Mouse (Mus musculus) liver, postnatal 0 days (tissue): ENCODE measurements at regions not wholly inside any gene's neighbourhood (a gene's known extent, or its start where the extent isn't known, plus 50 kb on each side); places are given as distances from the start of the nearest gene placed in this dataset.

Source experiments
- ATAC-seq: fragments of 200-750 bp; cut with Nextera tagmentation; 2 replicates; pipeline ENCODE4 v1.8.0; 2017; ENCODE audit warnings: mild to moderate bottlenecking, moderate library complexity
- DNase-seq: peaks from one replicate; pipeline ENCODE4 v3.0.0-alpha.2; 2016
- H3K27ac ChIP-seq: fragments of 300-500 bp; sonication (generic); 2 replicates; pipeline ENCODE4 v1.5.1; 2014; ENCODE audit warnings: antibody characterized with exemption, moderate library complexity, mild to moderate bottlenecking, low read depth
- H3K27me3 ChIP-seq: fragments of 300-500 bp; sonication (generic); 2 replicates; pipeline ENCODE4 v1.6.1; 2014; ENCODE audit warnings: low read length, control low read depth, mixed read lengths; ENCODE audit not compliant: insufficient read depth
- H3K36me3 ChIP-seq: fragments of 300-500 bp; sonication (generic); replicated peaks from 2 replicates; pipeline ENCODE4 v1.6.1; 2014; ENCODE audit warnings: mild to moderate bottlenecking, control low read depth, low read length, moderate library complexity, mixed read lengths; ENCODE audit not compliant: insufficient read depth
- H3K4me1 ChIP-seq: fragments of 300-500 bp; sonication (generic); 2 replicates; pipeline ENCODE4 v1.6.1; 2014; ENCODE audit warnings: antibody characterized with exemption, mild to moderate bottlenecking, control low read depth; ENCODE audit not compliant: insufficient read depth
- H3K4me2 ChIP-seq: fragments of 300-500 bp; sonication (generic); 2 replicates; pipeline ENCODE4 v1.6.1; 2014; ENCODE audit warnings: low read depth, mild to moderate bottlenecking, low read length, moderate library complexity, mixed read lengths
- H3K4me3 ChIP-seq: fragments of 300-500 bp; sonication (generic); 2 replicates; pipeline ENCODE4 v1.5.1; 2014; ENCODE audit warnings: low read depth, low read length
- H3K9ac ChIP-seq: fragments of 300-500 bp; sonication (generic); replicated peaks from 2 replicates; pipeline ENCODE4 v1.6.1; 2014; ENCODE audit warnings: mild to moderate bottlenecking, moderate library complexity
- H3K9me3 ChIP-seq: fragments of 300-500 bp; sonication (generic); 2 replicates; pipeline ENCODE4 v1.6.1; 2016; ENCODE audit warnings: mild to moderate bottlenecking, control low read depth, low read length, mixed read lengths
- CTCF ChIP-seq: sonication (generic); IDR thresholded peaks from 2 replicates; pipeline ENCODE4 v1.5.1; 2016; ENCODE audit warnings: antibody characterized with exemption, low read depth
- EP300 ChIP-seq: IDR thresholded peaks from 2 replicates; pipeline ENCODE4 v1.6.1; 2016; ENCODE audit warnings: antibody characterized with exemption, low read depth, mild to moderate bottlenecking
- WGBS: fragments of 180-500 bp; shearing (Covaris S2); extraction: QIAGEN DNeasy Blood & Tissue Kit; methylation state at CpG from one replicate; pipeline ENCODE4 v1.1.7; 2014; ENCODE audit not compliant: insufficient replicate concordance; 5-methylcytosine and 5-hydroxymethylcytosine counted together

DNA sequence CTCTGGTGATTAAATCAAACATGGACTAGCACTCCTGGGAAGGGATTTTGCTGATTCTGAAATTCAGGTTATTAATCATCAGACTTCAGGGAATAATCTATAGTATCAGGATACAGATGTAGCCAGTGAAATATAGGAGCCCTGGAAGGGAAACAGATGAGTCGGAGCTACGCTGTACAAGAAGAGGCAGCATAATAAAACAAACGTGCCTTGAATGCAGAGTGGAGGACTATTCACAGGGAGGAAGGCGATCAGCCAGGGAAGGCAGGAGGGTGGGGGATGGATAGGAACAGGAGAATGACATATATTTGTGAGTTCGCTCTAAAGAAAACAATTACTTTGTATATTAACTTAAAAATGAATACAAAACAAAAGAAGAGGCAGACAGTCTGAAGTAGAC, 286.6 kb upstream of the Got2 start:
- ATAC-seq = no peak
- no peaks in the 10 kb centered on the region for H3K4me1 ChIP-seq
- no peak overlapping the region for H3K4me2 ChIP-seq
- H3K27ac ChIP-seq = no peak overlapping the region
- H3K9me3 ChIP-seq = no peaks in the 10 kb centered on the region
- no peak overlapping the region for H3K4me3 ChIP-seq
- WGBS = 70% methylated on average over 5 of the region's 5 CpGs
- H3K36me3 ChIP-seq = no peaks in the 10 kb centered on the region
- H3K9ac ChIP-seq = no peak overlapping the region
- TF ChIP-seq EP300 = no peak
- TF ChIP-seq CTCF = no peak
- H3K27me3 ChIP-seq = no peaks in the 10 kb centered on the region
- DNase-seq = no peak

DNA sequence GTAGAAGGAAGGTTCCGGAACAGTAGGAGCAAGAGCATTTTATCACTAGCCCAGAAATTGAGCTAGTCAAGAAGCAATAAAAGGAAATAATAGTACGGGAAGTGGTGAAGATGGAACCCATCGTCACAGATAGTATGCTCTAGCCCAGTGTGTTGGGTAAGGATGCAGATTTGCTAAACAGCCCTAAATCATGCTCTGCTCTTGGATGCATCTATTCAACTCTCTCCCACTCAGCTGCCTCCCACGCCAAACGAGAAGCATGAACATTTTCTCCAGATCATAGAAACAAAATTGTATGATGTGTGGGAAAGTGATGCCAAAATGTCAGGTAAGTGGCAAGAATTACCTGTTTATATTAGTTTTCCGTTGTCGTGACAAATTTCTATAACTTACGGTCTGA, 276.6 kb upstream of the Got2 start:
- H3K9me3 ChIP-seq = no peaks in the 10 kb centered on the region
- H3K4me1 ChIP-seq = no peaks in the 10 kb centered on the region
- WGBS = 81% methylated on average over 8 of the region's 8 CpGs
- no peak overlapping the region for H3K4me2 ChIP-seq
- no peak overlapping the region for H3K27ac ChIP-seq
- DNase-seq = no peak
- H3K4me3 ChIP-seq = no peak overlapping the region
- H3K36me3 ChIP-seq = no peaks in the 10 kb centered on the region
- no peak for ATAC-seq
- no peaks in the 10 kb centered on the region for H3K27me3 ChIP-seq
- H3K9ac ChIP-seq = no peak overlapping the region
- TF ChIP-seq EP300 = no peak
- TF ChIP-seq CTCF = no peak

DNA sequence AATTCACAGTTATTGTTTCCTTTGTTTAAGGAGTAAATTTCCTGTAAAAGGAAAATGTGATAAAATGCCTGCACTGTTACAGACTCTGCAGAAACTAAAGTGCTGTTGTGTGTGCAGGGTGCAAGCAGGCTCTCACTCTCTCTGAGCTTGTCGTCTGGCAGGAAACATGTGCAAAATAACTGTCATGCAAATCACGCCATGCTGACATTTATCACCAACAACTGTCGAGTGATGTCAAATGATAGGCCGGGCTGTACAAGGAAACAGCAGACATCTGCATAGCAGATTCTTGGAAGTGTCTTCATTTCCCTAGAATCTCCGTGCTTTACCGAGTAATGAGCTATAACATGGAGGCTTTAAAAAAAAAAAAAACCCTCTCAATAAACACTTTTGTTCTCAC, 271.6 kb upstream of the Got2 start:
- no peaks in the 10 kb centered on the region for H3K27me3 ChIP-seq
- H3K4me1 ChIP-seq = no peaks in the 10 kb centered on the region
- 33% methylated on average over 6 of the region's 6 CpGs for WGBS
- TF ChIP-seq CTCF (no peak), EP300 (no peak)
- H3K4me2 ChIP-seq = no peak overlapping the region
- no peaks in the 10 kb centered on the region for H3K36me3 ChIP-seq
- DNase-seq (no peak), ATAC-seq (no peak)
- no peak overlapping the region for H3K9ac ChIP-seq
- H3K9me3 ChIP-seq = no peaks in the 10 kb centered on the region
- no peak overlapping the region for H3K27ac ChIP-seq
- H3K4me3 ChIP-seq = no peak overlapping the region

DNA sequence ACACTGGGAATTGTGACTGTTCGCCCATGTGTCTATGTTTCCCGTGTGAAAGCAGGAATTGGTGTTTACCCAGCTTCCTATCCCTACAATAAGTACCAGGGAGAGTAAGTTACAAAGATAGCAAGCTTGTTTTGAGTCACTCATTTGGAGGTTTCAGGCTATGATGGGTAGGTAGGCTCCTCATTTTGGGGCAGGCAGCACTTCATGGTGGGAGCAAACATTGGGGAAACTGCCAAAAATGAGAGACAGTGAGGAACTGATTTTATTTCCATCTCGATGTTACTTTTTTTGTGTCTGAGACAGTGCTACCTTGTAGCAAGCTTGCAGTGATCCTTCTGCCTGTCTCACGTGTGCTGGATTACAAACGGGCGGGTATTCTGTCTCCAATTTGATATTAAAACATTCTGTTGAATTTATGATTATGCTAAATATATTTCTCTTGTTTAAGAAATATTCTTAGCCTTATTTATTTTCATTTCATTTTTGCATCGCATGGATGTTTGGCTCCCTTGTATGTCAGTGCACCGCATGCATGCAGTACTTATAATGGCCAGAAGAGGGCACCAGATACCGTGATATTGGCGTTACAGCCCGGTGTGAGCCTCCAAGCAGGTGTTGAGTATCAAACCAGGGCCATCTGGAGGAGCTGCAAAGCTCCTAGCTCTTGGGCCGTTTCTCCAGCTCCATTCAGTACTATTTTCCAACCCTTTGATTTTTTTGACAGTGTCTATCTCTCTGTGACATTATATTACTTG, 264.3 kb upstream of the Got2 start:
- no peak overlapping the region for H3K4me2 ChIP-seq
- no peak overlapping the region for H3K9ac ChIP-seq
- 36% methylated on average over 12 of the region's 12 CpGs for WGBS
- ATAC-seq = no peak
- TF ChIP-seq CTCF (peak; percentile 85), EP300 (no peak)
- no peak overlapping the region for H3K27ac ChIP-seq
- DNase-seq = peak; percentile 55
- H3K27me3 ChIP-seq = no peaks in the 10 kb centered on the region
- H3K4me3 ChIP-seq = no peak overlapping the region
- no peaks in the 10 kb centered on the region for H3K9me3 ChIP-seq
- H3K4me1 ChIP-seq = no peaks in the 10 kb centered on the region
- no peaks in the 10 kb centered on the region for H3K36me3 ChIP-seq

DNA sequence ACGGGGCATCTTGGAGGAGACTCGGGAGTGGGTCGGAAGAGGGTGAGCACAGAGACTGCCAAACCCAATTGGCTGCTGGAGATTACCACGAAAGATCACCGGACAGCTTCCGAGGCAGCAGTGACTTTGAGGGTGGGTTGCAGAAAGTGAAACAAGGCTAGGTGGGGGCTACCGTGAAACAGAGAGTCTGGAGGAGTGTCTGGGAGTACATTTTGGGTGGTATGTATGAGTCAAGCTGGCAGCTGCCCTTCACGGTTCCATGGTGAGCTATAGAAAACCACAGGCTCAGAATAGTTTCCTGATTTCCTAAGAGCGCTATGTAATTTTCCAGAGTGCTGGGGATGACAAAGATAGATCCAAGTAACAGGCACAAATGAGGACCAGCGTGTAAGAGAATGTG, 263.7 kb upstream of the Got2 start:
- WGBS = 66% methylated on average over 10 of the region's 10 CpGs
- H3K4me2 ChIP-seq = no peak overlapping the region
- H3K9ac ChIP-seq = no peak overlapping the region
- ATAC-seq (no peak), DNase-seq (no peak)
- no peaks in the 10 kb centered on the region for H3K4me1 ChIP-seq
- TF ChIP-seq EP300 = no peak
- TF ChIP-seq CTCF = no peak
- H3K27me3 ChIP-seq = no peaks in the 10 kb centered on the region
- H3K9me3 ChIP-seq = no peaks in the 10 kb centered on the region
- no peaks in the 10 kb centered on the region for H3K36me3 ChIP-seq
- H3K27ac ChIP-seq = no peak overlapping the region
- H3K4me3 ChIP-seq = no peak overlapping the region

DNA sequence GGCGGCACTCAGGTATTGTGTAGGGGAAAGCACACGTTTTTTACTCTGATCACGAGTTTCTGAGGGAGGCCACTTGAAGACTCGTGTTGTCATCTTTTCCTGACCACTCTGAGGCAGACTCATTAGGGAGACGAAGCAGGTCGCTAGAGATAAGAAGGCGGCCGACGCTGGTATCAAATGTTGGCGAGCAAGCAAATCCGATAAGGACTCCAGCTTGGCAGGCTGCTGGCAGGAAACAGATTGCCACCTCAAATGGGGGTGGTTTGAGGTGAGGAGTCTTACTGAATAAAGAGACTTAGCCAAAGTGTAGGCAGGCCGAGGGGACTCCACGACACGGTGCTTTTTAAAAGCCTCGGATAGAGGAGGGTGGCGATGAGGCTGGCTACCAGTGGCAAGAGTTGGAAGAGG, 262.7 kb upstream of the Got2 start:
- H3K4me3 ChIP-seq = no peak overlapping the region
- H3K27me3 ChIP-seq = no peaks in the 10 kb centered on the region
- TF ChIP-seq CTCF (no peak), EP300 (no peak)
- DNase-seq = no peak
- WGBS = 48% methylated on average over 16 of the region's 16 CpGs
- H3K4me1 ChIP-seq = no peaks in the 10 kb centered on the region
- no peaks in the 10 kb centered on the region for H3K36me3 ChIP-seq
- H3K9me3 ChIP-seq = no peaks in the 10 kb centered on the region
- H3K27ac ChIP-seq = no peak overlapping the region
- H3K9ac ChIP-seq = no peak overlapping the region
- ATAC-seq = no peak
- H3K4me2 ChIP-seq = no peak overlapping the region

DNA sequence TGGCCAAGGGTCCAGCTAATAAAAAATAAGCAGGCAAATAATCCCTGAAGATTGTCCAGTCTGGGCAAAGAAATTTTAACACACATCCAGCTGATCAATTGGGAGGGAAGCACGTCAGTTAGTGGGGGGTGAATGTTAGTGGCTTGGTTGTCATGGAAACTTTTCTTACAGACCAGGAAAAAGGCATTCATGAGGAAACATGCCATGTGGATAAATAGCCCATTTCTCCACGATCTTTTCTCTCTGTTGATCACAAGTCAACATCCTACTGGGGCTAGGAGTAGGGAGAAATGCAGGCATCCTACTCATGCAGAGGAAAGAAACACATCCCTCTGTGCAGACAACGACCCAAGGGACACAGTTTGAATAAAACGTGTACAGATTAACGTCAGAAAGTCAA, 243.8 kb upstream of the Got2 start:
- H3K36me3 ChIP-seq = no peaks in the 10 kb centered on the region
- H3K9ac ChIP-seq = no peak overlapping the region
- H3K27ac ChIP-seq = no peak overlapping the region
- no peaks in the 10 kb centered on the region for H3K4me1 ChIP-seq
- H3K4me2 ChIP-seq = no peak overlapping the region
- H3K4me3 ChIP-seq = no peak overlapping the region
- ATAC-seq = no peak
- TF ChIP-seq CTCF (no peak), EP300 (no peak)
- H3K27me3 ChIP-seq = no peaks in the 10 kb centered on the region
- 53% methylated on average over 5 of the region's 5 CpGs for WGBS
- no peaks in the 10 kb centered on the region for H3K9me3 ChIP-seq
- no peak for DNase-seq
